Mouse (Mus musculus): Measurements from ENCODE around the gene Git2. TPM values are rescaled to one million over a fixed set of nuclear protein-coding genes. Genes with fewer than 3 reads are reported as not detected.

Git2 gene
- total RNA-seq, 2 experiments from 2014 or later = 42.7 to 43.7 TPM

DNA sequence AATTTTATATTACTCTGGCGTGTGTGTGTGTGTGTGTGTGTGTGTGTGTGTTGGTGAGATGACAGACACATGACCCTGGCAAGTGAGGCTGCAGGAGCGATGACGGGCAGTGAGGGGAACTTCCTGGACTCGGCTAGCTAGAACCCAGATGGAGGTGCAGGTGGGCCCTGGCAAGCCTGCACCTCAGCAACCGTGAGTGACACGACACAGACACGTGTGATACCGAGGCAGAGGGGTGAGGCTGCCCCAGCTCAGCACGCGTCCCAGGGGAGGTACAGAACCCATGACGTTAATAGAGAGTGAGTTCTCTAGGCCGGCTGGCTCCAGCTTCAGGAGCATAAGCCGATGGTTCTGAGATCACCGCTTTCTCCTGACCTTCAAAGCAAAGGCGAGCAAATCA is 43.3 kb downstream of the Git2 start:
- intact Hi-C loops (cut with DNase I) = no loop called here
- Histone ChIP-seq H3K27ac (no peak overlapping the region), H3K4me3 (no peak overlapping the region)
- no peak for TF ChIP-seq CTCF (IDR thresholded peaks at IDR 0.05)
- no peak for DNase-seq (ENCODE audit: extremely low spot score in 1 of 2, low spot score in 2 of 2)

DNA sequence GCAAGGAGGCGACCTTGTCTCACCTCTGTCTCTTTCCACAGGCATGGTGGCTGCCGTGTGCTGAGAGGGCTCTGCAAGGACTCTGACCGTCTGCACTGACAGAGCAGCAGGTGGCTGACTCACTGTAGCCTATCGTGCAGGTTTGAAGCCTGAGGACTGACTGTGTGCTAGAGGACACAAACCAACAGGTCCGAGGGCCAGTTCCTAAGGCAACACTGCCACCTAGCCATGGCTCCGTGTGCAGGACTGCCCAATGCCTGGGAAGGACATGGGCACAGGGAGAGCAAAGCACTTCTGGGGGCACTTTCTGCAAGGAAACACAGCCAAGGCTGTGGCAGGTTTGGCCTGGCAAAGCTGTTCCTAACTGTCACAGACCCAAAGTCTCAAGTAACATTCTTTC is 43.8 kb downstream of the Git2 start:
- no peak for DNase-seq (ENCODE audit: extremely low spot score in 1 of 2, low spot score in 2 of 2)
- H3K4me3 ChIP-seq = no peak overlapping the region
- intact Hi-C loops (cut with DNase I) = no loop called here
- no peak overlapping the region for H3K27ac ChIP-seq
- TF ChIP-seq CTCF (IDR thresholded peaks at IDR 0.05) = no peak

DNA sequence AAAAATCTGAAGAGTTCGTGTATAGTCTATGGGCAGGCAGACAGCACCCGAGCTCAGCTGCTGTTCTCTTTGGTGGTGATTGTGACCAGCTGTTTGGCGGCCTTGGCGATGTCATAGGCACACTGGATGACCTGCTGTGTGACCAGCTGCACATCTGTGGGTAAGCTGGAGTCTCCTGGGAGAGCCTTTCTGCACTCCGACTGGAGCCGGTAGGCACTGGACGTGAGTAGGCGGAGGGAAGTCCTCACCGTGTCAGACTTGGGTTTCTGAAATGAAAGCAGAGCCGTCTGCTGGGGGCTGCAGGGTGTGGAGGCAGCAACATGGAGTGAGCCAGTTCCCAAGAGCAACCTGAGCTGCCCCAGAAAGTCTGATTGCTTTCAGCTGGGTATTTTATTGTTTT is 45.2 kb downstream of the Git2 start:
- intact Hi-C loops (cut with DNase I) = no loop called here
- no peak overlapping the region for H3K27ac ChIP-seq

DNA sequence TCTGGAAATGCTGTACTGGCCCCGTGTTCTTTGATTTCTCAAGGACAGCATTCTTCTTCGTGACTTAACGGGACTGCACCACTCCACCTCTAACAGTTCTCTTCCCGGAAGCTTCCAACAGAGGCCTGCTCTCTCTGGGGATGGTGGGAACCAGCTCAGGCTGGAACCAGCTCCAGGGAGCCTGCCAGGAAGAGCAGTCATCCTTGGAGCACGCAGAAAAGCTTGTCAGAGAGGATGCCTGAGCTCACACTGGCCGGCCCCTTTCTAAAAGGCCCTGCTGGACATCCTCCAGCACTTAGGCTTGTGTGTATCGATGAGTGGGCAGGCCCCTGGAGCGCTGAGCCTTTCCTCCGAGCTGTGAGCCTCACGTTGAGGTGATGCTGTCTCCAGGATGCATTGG is 47.2 kb downstream of the Git2 start:
- intact Hi-C loops (cut with DNase I) = no loop called here
- Histone ChIP-seq H3K27ac (no peak overlapping the region), H3K4me3 (no peak overlapping the region)
- no peak for DNase-seq (ENCODE audit: extremely low spot score in 1 of 2, low spot score in 2 of 2)
- TF ChIP-seq CTCF (IDR thresholded peaks at IDR 0.05) = no peak

More for the DNA sequence above, 45.2 kb downstream of the Git2 start:
- no peak overlapping the region for H3K4me3 ChIP-seq
- TF ChIP-seq CTCF (IDR thresholded peaks at IDR 0.05) = no peak
- no peak for DNase-seq (ENCODE audit: extremely low spot score in 1 of 2, low spot score in 2 of 2)

DNA sequence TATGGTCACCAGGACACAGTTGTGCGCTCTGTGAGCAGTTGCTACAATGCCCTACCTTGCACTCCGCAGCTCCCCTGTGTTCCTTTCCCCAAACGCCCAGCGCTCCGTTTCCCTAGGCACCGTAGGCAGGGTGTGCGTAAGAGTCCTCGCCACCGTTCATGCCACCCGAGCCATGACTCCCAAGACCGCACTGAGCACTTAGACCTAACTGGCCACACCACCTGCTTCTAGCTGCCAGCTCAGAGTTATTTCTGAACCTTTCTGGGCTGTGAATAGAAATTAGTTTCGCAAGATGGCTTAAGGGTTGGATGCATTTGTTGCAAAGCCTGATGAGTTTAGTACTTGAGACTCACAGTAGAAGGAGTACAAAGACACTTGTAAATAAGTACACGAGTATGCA is 52.5 kb downstream of the Git2 start:
- intact Hi-C loops (cut with DNase I) = no loop called here
- no peak overlapping the region for H3K27ac ChIP-seq
- no peak for TF ChIP-seq CTCF (IDR thresholded peaks at IDR 0.05)
- no peak for DNase-seq (ENCODE audit: extremely low spot score in 1 of 2, low spot score in 2 of 2)
- no peak overlapping the region for H3K4me3 ChIP-seq

DNA sequence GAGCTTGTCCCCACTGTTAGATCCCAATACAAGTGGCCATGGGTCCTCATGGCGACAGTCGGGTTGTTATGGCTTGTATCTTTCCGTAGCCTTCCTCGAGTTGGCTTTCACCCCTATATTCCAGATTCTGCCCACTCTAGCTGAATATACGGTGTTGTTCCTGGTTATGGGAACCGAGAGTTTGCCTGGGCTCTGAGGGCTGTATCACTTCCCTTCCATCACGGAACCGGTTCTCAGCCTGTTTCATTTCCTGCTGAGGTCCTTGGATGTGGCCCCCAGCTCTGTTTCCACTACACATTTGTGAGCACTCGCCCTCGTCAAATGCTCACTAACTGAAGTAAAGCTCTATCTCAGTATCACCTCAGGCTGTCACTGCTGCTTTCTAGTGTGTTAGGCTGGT is 53.3 kb downstream of the Git2 start:
- no peak for DNase-seq (ENCODE audit: extremely low spot score in 1 of 2, low spot score in 2 of 2)
- Histone ChIP-seq H3K4me3 (no peak overlapping the region), H3K27ac (no peak overlapping the region)
- intact Hi-C loops (cut with DNase I) = no loop called here
- TF ChIP-seq CTCF (IDR thresholded peaks at IDR 0.05) = no peak

DNA sequence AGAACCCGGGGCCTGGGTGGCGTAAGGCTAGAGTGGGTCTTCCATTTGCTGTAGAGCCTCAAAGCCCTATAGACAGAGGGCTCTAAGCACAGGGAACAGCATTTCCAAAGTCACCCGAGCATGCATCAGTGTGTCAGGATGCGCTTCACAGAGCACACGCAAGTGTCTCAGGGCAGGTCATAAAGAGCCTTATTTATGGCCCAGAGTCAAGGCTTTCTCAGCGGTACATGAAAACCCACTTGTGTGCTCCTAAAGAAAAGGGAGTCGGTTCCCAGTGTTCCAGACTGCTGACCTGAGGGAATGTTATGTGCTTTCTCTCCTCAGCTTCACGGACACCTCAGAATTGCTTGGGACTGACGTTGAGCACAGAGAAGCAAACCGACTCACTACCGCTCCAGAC is 54.5 kb downstream of the Git2 start:
- TF ChIP-seq CTCF (IDR thresholded peaks at IDR 0.05) = no peak
- intact Hi-C loops (cut with DNase I) = no loop called here
- Histone ChIP-seq H3K27ac (no peak overlapping the region), H3K4me3 (no peak overlapping the region)
- no peak for DNase-seq (ENCODE audit: extremely low spot score in 1 of 2, low spot score in 2 of 2)

DNA sequence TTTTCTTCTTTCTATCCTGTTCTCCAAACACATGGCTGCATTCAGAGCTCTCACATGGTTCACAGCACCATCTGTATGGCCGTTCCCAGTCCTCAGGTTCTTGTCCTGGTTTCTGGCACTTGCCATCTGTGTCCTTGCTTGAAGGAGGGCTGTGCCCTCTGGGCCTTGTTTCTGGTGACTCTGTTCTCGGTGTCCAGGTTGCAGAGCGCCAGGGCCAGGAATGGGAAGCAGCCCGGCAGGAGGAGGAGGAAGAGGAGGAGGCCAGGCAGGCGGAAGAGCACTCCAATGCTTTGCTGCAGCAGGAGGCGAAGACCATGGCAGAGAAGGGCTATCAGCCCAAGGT is 55.4 kb downstream of the Git2 start:
- intact Hi-C loops (cut with DNase I) = no loop called here
- Histone ChIP-seq H3K4me3 (no peak overlapping the region), H3K27ac (no peak overlapping the region)
- DNase-seq (ENCODE audit: extremely low spot score in 1 of 2, low spot score in 2 of 2) = no peak
- TF ChIP-seq CTCF (IDR thresholded peaks at IDR 0.05) = no peak

DNA sequence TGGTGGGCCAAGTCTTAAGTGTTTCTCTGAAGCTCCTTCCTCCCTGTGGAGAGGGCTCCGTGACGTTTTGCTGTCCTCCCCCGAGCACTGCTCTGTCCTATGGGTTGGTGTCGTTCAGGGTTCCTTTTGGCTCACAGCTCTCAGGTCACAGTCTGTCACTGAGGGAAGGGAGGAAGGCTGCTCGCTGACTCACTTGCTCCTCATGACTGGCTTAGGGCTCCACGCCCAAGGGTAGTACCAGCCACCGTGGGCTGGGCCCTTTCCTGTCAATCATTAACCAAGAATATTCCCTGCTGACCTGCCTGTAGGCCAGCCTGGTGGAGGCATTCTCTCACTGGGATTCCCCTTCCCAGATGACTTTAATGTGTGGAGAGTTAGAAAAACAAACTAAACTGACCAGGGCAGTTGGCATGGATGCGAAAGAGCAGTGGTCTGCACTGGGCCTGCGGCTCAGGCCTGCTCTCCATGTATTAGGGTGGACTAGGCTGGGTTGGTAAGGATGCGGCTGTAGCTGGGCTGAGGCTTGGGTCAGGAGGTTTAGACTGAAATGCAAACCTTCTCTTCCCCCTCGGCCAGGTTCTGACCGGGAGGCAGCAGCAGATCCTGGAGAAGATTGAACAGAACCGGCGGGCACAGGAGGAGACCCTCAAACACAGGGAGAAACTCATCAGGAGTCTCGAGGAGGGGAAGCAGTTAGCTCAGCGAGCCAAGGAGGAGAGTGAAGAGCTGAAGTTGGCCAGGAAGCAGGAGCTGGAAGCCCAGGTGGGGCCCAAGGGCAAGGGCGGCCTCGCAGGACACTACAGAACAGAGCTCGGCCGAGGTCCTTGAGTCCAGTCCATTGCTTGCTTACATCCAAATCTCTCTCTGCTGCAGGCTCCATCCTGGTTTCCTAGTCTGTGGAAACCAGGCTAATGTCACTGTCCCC is 56.1 kb downstream of the Git2 start:
- TF ChIP-seq CTCF (IDR thresholded peaks at IDR 0.05) = no peak
- Histone ChIP-seq H3K4me3 (no peak overlapping the region), H3K27ac (no peak overlapping the region)
- intact Hi-C loops (cut with DNase I) = no loop called here
- DNase-seq (ENCODE audit: extremely low spot score in 1 of 2, low spot score in 2 of 2) = no peak

DNA sequence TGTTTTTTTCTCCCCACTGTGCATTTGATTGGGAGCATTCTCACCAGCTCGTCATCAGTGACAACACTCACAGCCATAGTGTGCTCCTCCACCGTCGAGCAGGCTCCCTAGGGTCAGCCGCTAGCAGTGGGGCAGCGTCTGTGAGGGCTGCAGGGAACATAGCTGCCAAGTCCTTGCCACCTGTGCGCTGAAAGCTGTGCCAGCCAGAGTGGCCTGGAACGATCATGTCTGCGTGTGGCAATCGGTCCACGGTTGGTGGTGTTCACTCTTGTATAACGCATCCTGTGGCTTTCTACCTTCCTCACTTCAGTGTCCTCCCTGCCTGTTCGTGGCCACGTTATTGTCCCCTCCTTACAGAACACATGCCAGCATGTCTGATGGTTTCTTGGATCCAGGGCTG is 56.8 kb downstream of the Git2 start:
- intact Hi-C loops (cut with DNase I) = no loop called here

DNA sequence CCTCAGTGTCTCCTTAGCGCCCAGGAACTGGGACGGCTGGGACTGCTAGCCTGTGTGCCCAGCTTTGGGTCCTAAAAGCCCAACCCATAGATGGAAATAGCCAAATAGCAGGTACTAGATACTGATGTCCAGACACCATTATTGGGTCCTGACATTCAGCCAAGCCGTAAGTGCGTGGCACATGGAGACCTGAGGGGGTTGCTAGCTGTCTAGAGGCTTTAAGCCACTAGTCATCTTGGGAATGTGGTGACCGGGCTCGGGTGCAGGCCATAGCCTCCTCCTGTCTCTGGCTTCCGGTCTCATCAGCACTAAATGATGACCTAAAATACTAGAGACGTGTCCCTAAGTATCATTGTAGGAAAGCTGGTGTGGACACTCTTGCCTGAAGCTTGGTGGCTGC is 57.4 kb downstream of the Git2 start:
- DNase-seq (ENCODE audit: extremely low spot score in 1 of 2, low spot score in 2 of 2) = no peak
- intact Hi-C loops (cut with DNase I) = no loop called here
- no peak overlapping the region for H3K27ac ChIP-seq
- no peak overlapping the region for H3K4me3 ChIP-seq
- TF ChIP-seq CTCF (IDR thresholded peaks at IDR 0.05) = no peak

More for the DNA sequence above, 56.8 kb downstream of the Git2 start:
- no peak for DNase-seq (ENCODE audit: extremely low spot score in 1 of 2, low spot score in 2 of 2)
- no peak for TF ChIP-seq CTCF (IDR thresholded peaks at IDR 0.05)
- no peak overlapping the region for H3K27ac ChIP-seq
- H3K4me3 ChIP-seq = no peak overlapping the region

DNA sequence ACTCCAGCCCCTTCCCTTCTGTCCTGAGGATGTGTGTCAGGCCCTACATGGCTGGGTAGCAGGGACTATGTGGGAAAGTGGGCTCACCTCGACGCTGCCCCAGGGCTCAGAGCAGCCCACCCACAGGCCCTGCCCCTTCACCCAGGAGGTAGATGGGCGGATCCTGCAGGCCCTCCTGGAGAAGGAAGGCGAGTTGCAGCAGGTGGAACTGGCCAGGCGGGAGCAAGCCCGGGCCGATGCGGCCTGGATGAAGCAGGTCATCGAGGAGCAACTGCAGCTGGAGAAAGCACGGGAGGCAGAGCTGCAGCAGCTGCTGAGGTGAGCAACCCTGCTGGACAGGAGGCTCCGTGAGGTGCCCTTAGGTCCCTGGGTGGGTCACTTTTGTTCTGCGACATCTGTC is 58.0 kb downstream of the Git2 start:
- DNase-seq (ENCODE audit: extremely low spot score in 1 of 2, low spot score in 2 of 2) = no peak
- no peak overlapping the region for H3K27ac ChIP-seq
- intact Hi-C loops (cut with DNase I) = no loop called here
- no peak overlapping the region for H3K4me3 ChIP-seq
- TF ChIP-seq CTCF (IDR thresholded peaks at IDR 0.05) = no peak

DNA sequence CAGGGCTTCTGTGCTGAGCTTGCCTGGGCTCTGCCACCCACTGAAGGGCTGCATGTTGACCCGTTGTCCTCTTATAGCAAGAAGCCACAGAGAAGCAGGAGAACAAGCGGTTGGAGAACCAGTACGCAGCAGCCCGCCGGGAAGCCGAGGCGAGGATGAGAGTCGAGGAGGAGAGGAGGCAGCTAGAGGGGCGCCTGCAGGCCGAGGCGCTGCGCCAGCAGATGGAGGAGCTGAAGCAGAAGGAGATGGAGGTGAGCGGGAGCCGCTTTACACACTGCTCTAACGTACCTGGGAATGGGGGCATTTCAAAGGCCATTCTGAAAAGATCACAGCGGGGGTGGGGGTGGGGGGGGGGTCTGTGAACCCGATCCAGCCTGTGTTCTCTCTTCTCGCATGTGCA is 60.8 kb downstream of the Git2 start:
- intact Hi-C loops (cut with DNase I) = no loop called here
- no peak for DNase-seq (ENCODE audit: extremely low spot score in 1 of 2, low spot score in 2 of 2)
- Histone ChIP-seq H3K4me3 (no peak overlapping the region), H3K27ac (no peak overlapping the region)
- TF ChIP-seq CTCF (IDR thresholded peaks at IDR 0.05) = no peak

Measured in left cerebral cortex, adult 2 months (tissue).